Mouse (Mus musculus) G1E (cell line): ENCODE measurements around the gene Mbnl1. TPM values are rescaled to one million over a fixed set of nuclear protein-coding genes. Genes with fewer than 3 reads are reported as not detected.

Experiments
- ATAC-seq: 2 replicates; pipeline ENCODE4 v1.8.0; 2016; ENCODE audit warnings: mild to moderate bottlenecking; ENCODE audit not compliant: insufficient number of reproducible peaks, poor library complexity, low FRiP score, severe bottlenecking; ENCODE audit errors: extremely low read depth
- DNase-seq: peaks from one replicate; pipeline ENCODE4 v3.0.0; 2012; ENCODE audit warnings: low spot score
- H3K27me3 ChIP-seq: 2 replicates; pipeline ENCODE4 v1.6.1; 2012; ENCODE audit warnings: mild to moderate bottlenecking, low read length, inconsistent platforms; ENCODE audit not compliant: insufficient read depth
- H3K36me3 ChIP-seq: replicated peaks from 2 replicates; pipeline ENCODE3; 2012; ENCODE audit warnings: mild to moderate bottlenecking, inconsistent platforms
- H3K4me1 ChIP-seq: 2 replicates; pipeline ENCODE4 v1.6.1; 2012; ENCODE audit warnings: low read depth, low read length, inconsistent platforms, mixed read lengths; ENCODE audit not compliant: insufficient read depth
- H3K4me3 ChIP-seq: 2 replicates; pipeline ENCODE4 v1.5.1; 2012; ENCODE audit warnings: low read depth, mild to moderate bottlenecking, inconsistent platforms, low read length, moderate library complexity, mixed read lengths
- H3K9me3 ChIP-seq: replicated peaks from 2 replicates; pipeline ENCODE4 v1.6.1; 2012; ENCODE audit warnings: inconsistent platforms
- CTCF ChIP-seq: IDR thresholded peaks from 2 replicates; pipeline ENCODE4 v1.5.1; 2012; ENCODE audit warnings: low read depth, low read length, inconsistent platforms, mixed read lengths
- GATA1 ChIP-seq: IDR thresholded peaks from 2 replicates; pipeline ENCODE4 v1.6.1; 2012; ENCODE audit warnings: borderline replicate concordance, low read length, inconsistent platforms, mixed read lengths
- GATA2 ChIP-seq: IDR thresholded peaks from 2 replicates; pipeline ENCODE4 v1.6.1; 2012; ENCODE audit warnings: low read depth, low read length, inconsistent platforms, borderline replicate concordance
- POLR2AphosphoS5 ChIP-seq: IDR thresholded peaks from 2 replicates; pipeline ENCODE4 v1.6.1; 2012; ENCODE audit warnings: low read depth, low read length, inconsistent platforms; ENCODE audit not compliant: insufficient replicate concordance
- TAL1 ChIP-seq: conservative IDR thresholded peaks from 2 replicates; pipeline ENCODE4 v1.6.1; 2012; ENCODE audit warnings: low read depth, low read length, inconsistent platforms, mixed read lengths
- polyA plus RNA-seq: library from polyadenylated mRNA; stranded (reverse); fragments of >175 nt; gene quantifications from 2 replicates; pipeline ENCODE4 v1.2.3, GENCODE M21; 2012
- total RNA-seq, 2 experiments: library from RNA; stranded (forward) in 1 of 2; stranded (reverse) in 1 of 2; fragments of 200-1000 nt in 1 of 2; fragments of >200 nt in 1 of 2; fragmentation: Nextera tagmentation in 1 of 2; gene quantifications; 2 replicates each; pipeline ENCODE4 v1.2.3; 2014 to 2017

Gene Mbnl1
- total and polyA plus RNA-seq, 3 experiments = 131 to 879 (median 680) TPM

DNA sequence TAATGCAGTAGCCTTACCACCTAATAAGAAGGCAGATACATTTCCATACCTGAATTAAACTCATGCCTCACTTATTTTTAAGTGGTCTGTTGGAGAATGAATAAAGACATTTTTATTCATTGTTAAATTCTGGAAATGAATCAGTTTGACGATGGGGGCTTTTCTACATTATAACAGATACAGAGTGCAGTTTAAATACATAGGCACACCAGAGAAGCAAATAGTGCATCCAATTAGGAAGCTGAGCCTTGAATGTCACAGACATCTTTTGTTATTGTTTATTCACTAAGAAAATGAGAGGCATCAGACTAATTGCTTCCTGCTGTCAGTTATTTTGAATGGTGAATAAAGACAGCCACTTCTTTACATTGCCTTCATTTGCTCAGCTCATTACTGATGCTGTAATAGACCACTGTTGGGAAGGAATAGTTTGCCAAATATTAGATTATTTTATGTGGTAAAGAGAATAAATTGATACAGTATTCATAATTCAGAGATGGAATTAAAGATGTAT is 95.6 kb downstream of the Mbnl1 start:
- no peak for DNase-seq
- H3K27me3 ChIP-seq = no peaks in the 10 kb centered on the region
- H3K4me1 ChIP-seq = peaks cover 83% of the 10 kb centered on the region
- ATAC-seq = no peak
- no peak overlapping the region for H3K4me3 ChIP-seq
- TF ChIP-seq TAL1 = no peak
- TF ChIP-seq CTCF = no peak
- no peak for TF ChIP-seq GATA2
- no peak for TF ChIP-seq POLR2AphosphoS5
- TF ChIP-seq GATA1 = no peak
- H3K36me3 ChIP-seq = peaks cover 49% of the 10 kb centered on the region
- no peaks in the 10 kb centered on the region for H3K9me3 ChIP-seq

DNA sequence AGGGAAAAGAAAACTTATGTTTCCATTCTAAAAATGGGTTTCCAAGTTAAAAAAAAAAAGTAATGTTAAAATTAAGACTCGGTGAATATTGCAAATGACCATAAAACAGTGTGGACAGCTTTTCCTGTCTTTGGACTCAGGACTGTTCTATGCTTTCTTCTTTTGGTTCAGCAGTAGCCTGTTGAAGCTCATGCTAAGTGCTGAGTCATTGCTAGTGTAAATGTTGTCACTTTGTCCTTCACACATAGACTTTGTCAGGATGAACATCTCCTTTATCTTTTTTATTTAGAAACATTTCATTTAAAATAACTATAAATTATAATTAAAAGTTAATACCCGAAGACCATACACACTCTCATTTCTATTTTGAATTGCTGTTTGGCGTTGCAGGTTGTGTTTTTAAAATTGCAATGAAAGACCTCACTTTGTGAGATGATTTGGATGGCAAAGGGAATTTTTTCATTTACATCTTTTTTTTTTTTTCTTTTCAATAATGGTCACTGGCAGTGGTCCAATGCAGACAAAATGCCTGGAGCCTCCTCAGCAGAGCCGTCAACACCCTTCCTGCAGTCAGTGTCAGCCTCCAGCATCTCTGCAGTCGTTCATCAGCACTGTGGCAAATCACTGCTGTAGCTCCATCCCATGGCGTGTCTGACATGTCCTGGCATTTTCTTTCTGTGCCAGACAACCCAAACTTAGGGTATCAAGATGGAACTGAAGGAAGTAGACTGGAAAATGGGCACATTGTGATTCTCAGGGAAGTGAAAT is 96.4 kb downstream of the Mbnl1 start:
- peaks cover 83% of the 10 kb centered on the region for H3K4me1 ChIP-seq
- no peaks in the 10 kb centered on the region for H3K9me3 ChIP-seq
- ATAC-seq (no peak), DNase-seq (no peak)
- peaks cover 42% of the 10 kb centered on the region for H3K36me3 ChIP-seq
- peak overlapping the region; percentile 45; the same call in 1 of the 2 replicates for H3K4me3 ChIP-seq
- no peak for TF ChIP-seq TAL1
- no peak for TF ChIP-seq GATA2
- no peak for TF ChIP-seq GATA1
- TF ChIP-seq POLR2AphosphoS5 = no peak
- no peak for TF ChIP-seq CTCF
- H3K27me3 ChIP-seq = no peaks in the 10 kb centered on the region

DNA sequence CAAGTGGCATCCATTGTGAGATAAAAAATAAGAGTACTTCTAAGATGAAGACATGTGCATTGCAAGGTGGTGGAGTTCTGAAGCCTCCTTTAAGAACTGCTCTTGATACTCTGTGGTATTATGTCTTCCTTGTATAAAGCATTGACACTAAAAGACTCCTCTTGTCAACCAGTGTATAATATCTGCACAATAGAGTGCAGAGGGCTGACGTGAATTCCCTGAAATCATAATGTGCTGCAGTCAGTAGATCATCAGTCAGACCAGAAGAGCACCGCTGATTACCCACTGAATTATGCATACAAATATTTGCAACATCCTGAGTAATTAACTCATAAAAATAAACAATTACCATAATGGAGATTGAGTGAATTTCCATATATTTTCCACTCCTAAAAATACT is 97.2 kb downstream of the Mbnl1 start:
- Histone ChIP-seq H3K4me3 (peak overlapping the region; percentile 45; the same call in 1 of the 2 replicates), H3K4me1 (peaks cover 83% of the 10 kb centered on the region)
- no peak for ATAC-seq

DNA sequence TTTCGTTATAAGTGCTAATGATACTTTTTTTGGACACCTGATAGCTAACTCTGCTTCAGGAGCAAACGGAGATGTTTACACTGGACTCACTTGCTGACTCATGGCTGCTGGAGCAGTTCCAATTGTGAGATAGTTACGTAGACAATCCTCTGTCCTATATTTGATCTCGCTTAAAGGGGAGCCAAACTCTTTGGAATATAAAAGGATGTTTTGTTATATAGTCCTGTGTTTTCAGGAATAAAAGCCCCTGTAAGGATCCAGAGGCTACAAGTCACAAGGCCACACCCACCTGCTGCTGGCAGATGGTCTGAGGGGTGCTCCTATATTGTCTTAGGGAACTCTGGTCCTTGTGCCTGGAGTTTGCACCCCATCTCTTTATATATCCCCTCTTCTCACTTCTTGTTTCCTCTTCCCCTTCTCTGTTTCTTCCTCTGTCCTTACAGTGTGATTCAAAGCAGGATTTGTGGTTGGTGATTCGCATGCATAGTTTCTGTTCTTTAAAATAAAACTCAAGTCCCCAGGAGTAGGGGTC is 97.9 kb downstream of the Mbnl1 start:
- ATAC-seq (0 out of 2 replicates have a peak, but pooled peaks have one; percentile 16), DNase-seq (no peak)
- Histone ChIP-seq H3K9me3 (no peaks in the 10 kb centered on the region), H3K4me3 (no peak overlapping the region; the same call in 1 of the 2 replicates), H3K4me1 (peaks cover 86% of the 10 kb centered on the region), H3K27me3 (no peaks in the 10 kb centered on the region), H3K36me3 (peaks cover 37% of the 10 kb centered on the region)
- TF ChIP-seq GATA2 = no peak

More for the DNA sequence above, 97.2 kb downstream of the Mbnl1 start:
- no peaks in the 10 kb centered on the region for H3K27me3 ChIP-seq
- no peak for TF ChIP-seq GATA2
- no peak for TF ChIP-seq GATA1
- TF ChIP-seq POLR2AphosphoS5 = no peak
- TF ChIP-seq TAL1 = no peak
- TF ChIP-seq CTCF = no peak
- H3K36me3 ChIP-seq = peaks cover 38% of the 10 kb centered on the region
- H3K9me3 ChIP-seq = no peaks in the 10 kb centered on the region
- DNase-seq = no peak

DNA sequence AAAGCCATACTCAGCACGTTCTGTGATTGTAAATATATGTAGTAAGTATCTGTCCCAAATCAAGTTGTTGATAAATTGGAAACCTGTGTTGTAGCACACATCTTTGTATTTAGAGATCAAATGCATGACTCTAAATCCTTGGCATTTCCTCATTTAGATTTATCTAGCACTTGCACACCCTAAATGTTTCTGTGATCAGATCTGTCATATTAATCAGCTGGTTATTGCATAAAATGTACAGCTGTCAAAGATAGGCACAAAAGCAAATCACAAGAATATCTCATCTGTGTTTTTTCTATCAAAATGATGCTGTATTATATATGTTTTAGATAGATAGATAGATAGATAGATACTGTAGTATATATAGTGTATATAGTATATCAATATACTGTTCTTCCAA is 98.9 kb downstream of the Mbnl1 start:
- ATAC-seq (no peak), DNase-seq (no peak)
- Histone ChIP-seq H3K27me3 (no peaks in the 10 kb centered on the region), H3K36me3 (peaks cover 30% of the 10 kb centered on the region), H3K4me3 (no peak overlapping the region), H3K4me1 (peaks cover 85% of the 10 kb centered on the region), H3K9me3 (no peaks in the 10 kb centered on the region)
- TF ChIP-seq CTCF (no peak), TAL1 (no peak), GATA1 (no peak), POLR2AphosphoS5 (no peak), GATA2 (no peak)

DNA sequence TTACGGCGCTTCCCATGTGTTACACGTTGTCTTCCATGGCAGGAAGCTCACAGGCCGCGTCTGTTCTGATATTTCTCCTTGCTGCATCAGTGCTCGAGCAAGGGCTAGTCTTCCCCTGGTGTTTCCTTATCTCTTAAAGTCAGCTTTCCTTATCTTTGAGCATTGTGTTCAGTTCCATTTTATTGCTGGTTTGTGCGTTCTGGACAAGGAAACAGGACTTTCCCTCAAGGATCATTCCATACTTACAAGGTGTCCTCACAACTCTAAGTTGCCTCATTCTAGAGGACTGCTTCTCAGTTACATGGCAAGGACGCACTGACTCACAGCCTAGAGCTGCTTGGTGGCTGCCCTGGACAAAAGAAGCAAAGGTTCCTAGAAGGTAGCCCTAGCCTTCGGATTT is 101.6 kb downstream of the Mbnl1 start:
- Histone ChIP-seq H3K4me1 (peaks cover 83% of the 10 kb centered on the region), H3K4me3 (peak overlapping the region; percentile 25; the same call in 1 of the 2 replicates), H3K27me3 (no peaks in the 10 kb centered on the region), H3K9me3 (no peaks in the 10 kb centered on the region), H3K36me3 (peaks cover 47% of the 10 kb centered on the region)
- ATAC-seq = peak; percentile 82
- no peak for TF ChIP-seq POLR2AphosphoS5
- no peak for TF ChIP-seq GATA2
- TF ChIP-seq CTCF = no peak
- TF ChIP-seq TAL1 = peak; percentile 95
- TF ChIP-seq GATA1 = no peak
- DNase-seq = no peak
